Comparison of ENCODE assay signal across 10 mouse cellular contexts in genomic region chr6:39301484-39301883, GRCm38 (mm10).
DNase-seq lines count a peak whose midpoint lies in the region; ATAC-seq lines count a peak whose summit lies in the region.
"Had no signal": no experiment of that assay in that cellular context is flagged by ENCODE, and none has a peak within 500 bp of the region (broad histone marks: within the 10 kb centered on the region; RNA-seq: fewer than 3 reads in every experiment).

No protein-coding gene starts in this region.

- H3K4me3 ChIP-seq in liver, embryonic 13.5 days (replicated peaks), result no peak overlapping the region
- H3K4me3 ChIP-seq in liver, embryonic 11.5 days (ENCODE audit: low read depth, low read length), result no peak overlapping the region
- H3K4me3 ChIP-seq in intestine, embryonic 16.5 days (ENCODE audit: low read length), result no peak overlapping the region
- H3K4me3 ChIP-seq: kidney, embryonic 15.5 days had no signal

- peak; percentile 15 for DNase-seq in liver, embryonic 13.5 days
- no peak for DNase-seq in liver, embryonic 11.5 days (ENCODE audit: low spot score)
- DNase-seq in 416B (ENCODE audit: low read depth) (peak; percentile 74), R1 (ENCODE audit: low read depth, low spot score) (peak; percentile 47)
- DNase-seq in embryo, embryonic 10.5 days (ENCODE audit: low spot score), result no peak
- DNase-seq: gastrocnemius, postnatal 14 days; heart, postnatal 14 days had no signal

- H3K27me3 ChIP-seq in liver, embryonic 13.5 days, result no peaks in the 10 kb centered on the region
- no peaks in the 10 kb centered on the region for H3K27me3 ChIP-seq in liver, embryonic 11.5 days (replicated peaks; ENCODE audit: control insufficient read depth, insufficient read depth, low read length)
- no peaks in the 10 kb centered on the region for H3K27me3 ChIP-seq in intestine, embryonic 16.5 days (replicated peaks; ENCODE audit: control insufficient read depth, insufficient read depth, low read length)
- H3K27me3 ChIP-seq: kidney, embryonic 15.5 days had no signal

- no peaks in the 10 kb centered on the region for H3K9me3 ChIP-seq in liver, embryonic 13.5 days (replicated peaks)
- no peaks in the 10 kb centered on the region for H3K9me3 ChIP-seq in liver, embryonic 11.5 days (ENCODE audit: control insufficient read depth, low read length)
- H3K9me3 ChIP-seq in intestine, embryonic 16.5 days (ENCODE audit: control insufficient read depth, low read length), result no peaks in the 10 kb centered on the region
- H3K9me3 ChIP-seq: kidney, embryonic 15.5 days had no signal

- no peak overlapping the region for H3K9ac ChIP-seq in liver, embryonic 13.5 days
- no peak overlapping the region for H3K9ac ChIP-seq in liver, embryonic 11.5 days (ENCODE audit: low read depth, low read length)
- H3K9ac ChIP-seq in intestine, embryonic 16.5 days (ENCODE audit: low read depth, low read length), result no peak overlapping the region
- H3K9ac ChIP-seq: kidney, embryonic 15.5 days had no signal

- H3K36me3 ChIP-seq in liver, embryonic 13.5 days, result no peaks in the 10 kb centered on the region
- no peaks in the 10 kb centered on the region for H3K36me3 ChIP-seq in liver, embryonic 11.5 days (ENCODE audit: control insufficient read depth, insufficient read depth, low read length)
- H3K36me3 ChIP-seq in intestine, embryonic 16.5 days (ENCODE audit: control insufficient read depth, insufficient read depth, low read length), result no peaks in the 10 kb centered on the region
- H3K36me3 ChIP-seq: kidney, embryonic 15.5 days had no signal

- no peak overlapping the region for H3K4me2 ChIP-seq in liver, embryonic 13.5 days
- no peak overlapping the region for H3K4me2 ChIP-seq in liver, embryonic 11.5 days
- H3K4me2 ChIP-seq in intestine, embryonic 16.5 days (ENCODE audit: low read depth, low read length), result no peak overlapping the region
- H3K4me2 ChIP-seq: kidney, embryonic 15.5 days had no signal

- 58% methylated on average over 3 of the region's 3 CpGs for WGBS in liver, embryonic 13.5 days (ENCODE audit: insufficient replicate concordance)
- 75% methylated on average over 3 of the region's 3 CpGs for WGBS in liver, embryonic 11.5 days
- whole genome bisulfite sequencing in intestine, embryonic 16.5 days, result 89% methylated on average over 3 of the region's 3 CpGs

- 0 out of 2 replicates have a peak, but pooled peaks cover 11% of the 10 kb centered on the region for H3K4me1 ChIP-seq in liver, embryonic 13.5 days (replicated peaks)
- H3K4me1 ChIP-seq in liver, embryonic 11.5 days (replicated peaks; ENCODE audit: control insufficient read depth, insufficient read depth, low read length), result 0 out of 2 replicates have a peak, but pooled peaks cover 2% of the 10 kb centered on the region
- no peaks in the 10 kb centered on the region for H3K4me1 ChIP-seq in intestine, embryonic 16.5 days (ENCODE audit: control insufficient read depth, insufficient read depth, low read length)

- ATAC-seq in liver, embryonic 13.5 days (ENCODE audit: low read depth), result no peak
- no peak for ATAC-seq in liver, embryonic 11.5 days (replicated peaks; ENCODE audit: low FRiP score)
- ATAC-seq in intestine, embryonic 16.5 days, result peak; percentile 65; the same call in 1 of the 2 replicates
- ATAC-seq in frontal cortex, adult (ENCODE audit: low TSS enrichment), result no peak

- no peak overlapping the region for H3K27ac ChIP-seq in liver, embryonic 13.5 days
- H3K27ac ChIP-seq in liver, embryonic 11.5 days (ENCODE audit: low read depth, low read length), result no peak overlapping the region
- H3K27ac ChIP-seq in intestine, embryonic 16.5 days (ENCODE audit: low read length), result no peak overlapping the region
- H3K27ac ChIP-seq: kidney, embryonic 15.5 days had no signal

Comparison
In these comparisons a context has a peak if more than half of its experiments do, and no peak if none do; other contexts are left out.
1. DNase-seq: peak in liver, embryonic 13.5 days (single experiment), 416B (single experiment) and R1 (single experiment); none in liver, embryonic 11.5 days (single experiment) and embryo, embryonic 10.5 days (single experiment).